Mouse (Mus musculus): ENCODE results near the gene Ttyh2.

GRCm38 (mm10) chr11:114638647-114639290, 36.5 kb upstream of the Ttyh2 start:
- TF ChIP-seq CTCF (IDR thresholded peaks at IDR 0.05; ENCODE audit: low read depth, low read length): no peak
- TF ChIP-seq POLR2A (IDR thresholded peaks at IDR 0.05; ENCODE audit: extremely low read depth, insufficient read depth, low read length): no peak

All from liver, adult 2 months (tissue).